8 mouse cellular contexts compared by ENCODE assay signal in genomic region chr3:84155558-84156006, GRCm38 (mm10). TPM values are rescaled to one million over a fixed set of nuclear protein-coding genes. Genes with fewer than 3 reads are reported as not detected.
DNase-seq lines count a peak whose midpoint lies in the region; ATAC-seq and TF ChIP-seq lines count a peak whose summit lies in the region.

Mnd1 (minus strand) TSS chr3:84155786.

- peak; percentile 76 for TF ChIP-seq CTCF in ES-Bruce4 (IDR thresholded peaks at IDR 0.05; ENCODE audit: low read depth, low read length)
- TF ChIP-seq CTCF in liver, postnatal 0 days (IDR thresholded peaks at IDR 0.05; ENCODE audit: low read depth), result peak; percentile 99

- H3K4me3 ChIP-seq in ES-Bruce4 (ENCODE audit: low read depth, low read length), result peak within 1 kb of the TSS; percentile 53
- peak within 1 kb of the TSS; percentile 50 for H3K4me3 ChIP-seq in forebrain, embryonic 13.5 days
- H3K4me3 ChIP-seq in liver, postnatal 0 days (ENCODE audit: low read depth, low read length), result peak within 1 kb of the TSS; percentile 62
- peak within 1 kb of the TSS; percentile 48 for H3K4me3 ChIP-seq in neural tube, embryonic 14.5 days (ENCODE audit: low read depth, low read length)

- H3K9me3 ChIP-seq in ES-Bruce4 (replicated peaks; ENCODE audit: control insufficient read depth, insufficient read depth, low read length, poor library complexity, severe bottlenecking), result peaks cover 4% of the 10 kb centered on the region
- H3K9me3 ChIP-seq in forebrain, embryonic 13.5 days (replicated peaks), result no peaks in the 10 kb centered on the region
- no peaks in the 10 kb centered on the region for H3K9me3 ChIP-seq in liver, postnatal 0 days (ENCODE audit: low read length)
- no peaks in the 10 kb centered on the region for H3K9me3 ChIP-seq in neural tube, embryonic 14.5 days (ENCODE audit: control insufficient read depth, low read length)

- no peaks in the 10 kb centered on the region for H3K36me3 ChIP-seq in ES-Bruce4 (ENCODE audit: control insufficient read depth, insufficient read depth, low read length, poor library complexity, severe bottlenecking)
- H3K36me3 ChIP-seq in forebrain, embryonic 13.5 days (ENCODE audit: poor library complexity, severe bottlenecking), result peaks cover 22% of the 10 kb centered on the region
- H3K36me3 ChIP-seq in liver, postnatal 0 days (replicated peaks; ENCODE audit: insufficient read depth, low read length), result 0 out of 2 replicates have a peak, but pooled peaks cover 2% of the 10 kb centered on the region
- H3K36me3 ChIP-seq in neural tube, embryonic 14.5 days (ENCODE audit: control insufficient read depth, insufficient read depth, low read length), result peaks cover 8% of the 10 kb centered on the region; the same call in 1 of the 2 replicates

- peak within 1 kb of the TSS; percentile 89 for H3K9ac ChIP-seq in ES-Bruce4 (ENCODE audit: low read depth, poor library complexity, severe bottlenecking)
- peak within 1 kb of the TSS; percentile 70 for H3K9ac ChIP-seq in forebrain, embryonic 13.5 days
- peak within 1 kb of the TSS; percentile 75 for H3K9ac ChIP-seq in liver, postnatal 0 days (replicated peaks)
- H3K9ac ChIP-seq in neural tube, embryonic 14.5 days (replicated peaks; ENCODE audit: low read depth, low read length), result peak within 1 kb of the TSS; percentile 44

- intact Hi-C loops in heart, postnatal 10 days (cut with DNase I), result loop anchor here (1.0 to 5.0 kb wide), 2 partner anchors 118 to 208 kb away; no protein-coding TSS in a partner anchor

- WGBS in forebrain, embryonic 13.5 days, result under 1% methylated on average over 29 of the region's 29 CpGs
- WGBS in large intestine, adult 2 months, result under 1% methylated on average over 29 of the region's 29 CpGs
- under 1% methylated on average over 29 of the region's 29 CpGs for WGBS in liver, postnatal 0 days (ENCODE audit: insufficient replicate concordance)
- WGBS in neural tube, embryonic 14.5 days, result under 1% methylated on average over 29 of the region's 29 CpGs

- peak; percentile 99 for DNase-seq in heart, postnatal 10 days
- DNase-seq in large intestine, adult 2 months (ENCODE audit: low read depth, low spot score), result peak; percentile 90
- peak; percentile 99 for DNase-seq in liver, postnatal 0 days
- peak; percentile 99 for DNase-seq in testis, postnatal 10 days (ENCODE audit: low spot score)

- peak within 1 kb of the TSS; percentile 36; the same call in 1 of the 2 replicates for H3K27ac ChIP-seq in ES-Bruce4 (ENCODE audit: insufficient read depth, low read length)
- H3K27ac ChIP-seq in forebrain, embryonic 13.5 days, result no peak within 1 kb of the TSS
- peak within 1 kb of the TSS; percentile 81 for H3K27ac ChIP-seq in liver, postnatal 0 days (ENCODE audit: low read depth)
- H3K27ac ChIP-seq in neural tube, embryonic 14.5 days (ENCODE audit: low read depth, low read length), result no peak within 1 kb of the TSS

- no peak; the same call in 1 of the 2 replicates for TF ChIP-seq EP300 in ES-Bruce4 (IDR thresholded peaks at IDR 0.05; ENCODE audit: insufficient read depth, low read depth, low read length)
- TF ChIP-seq EP300 in liver, postnatal 0 days (IDR thresholded peaks at IDR 0.05; ENCODE audit: low read depth), result no peak

- H3K4me1 ChIP-seq in ES-Bruce4 (ENCODE audit: control insufficient read depth, insufficient read depth, low read length), result no peaks in the 10 kb centered on the region
- peaks cover 7% of the 10 kb centered on the region for H3K4me1 ChIP-seq in forebrain, embryonic 13.5 days
- H3K4me1 ChIP-seq in liver, postnatal 0 days (ENCODE audit: insufficient read depth), result peaks cover 8% of the 10 kb centered on the region
- no peaks in the 10 kb centered on the region for H3K4me1 ChIP-seq in neural tube, embryonic 14.5 days (ENCODE audit: control insufficient read depth, insufficient read depth, low read length)

- peak within 1 kb of the TSS; percentile 94 for H3K4me2 ChIP-seq in forebrain, embryonic 13.5 days
- peak within 1 kb of the TSS; percentile 97 for H3K4me2 ChIP-seq in liver, postnatal 0 days (ENCODE audit: low read depth, low read length)
- H3K4me2 ChIP-seq in neural tube, embryonic 14.5 days (ENCODE audit: low read depth, low read length), result peak within 1 kb of the TSS; percentile 96

- peak; percentile 42 for TF ChIP-seq POLR2A in ES-Bruce4 (IDR thresholded peaks at IDR 0.05; ENCODE audit: insufficient read depth, low read length)

- peak; percentile 98 for ATAC-seq in cerebellum, adult (ENCODE audit: insufficient number of reproducible peaks, low FRiP score, low TSS enrichment)
- ATAC-seq in forebrain, embryonic 13.5 days, result peak; percentile 98
- ATAC-seq in liver, postnatal 0 days, result peak; percentile 98
- ATAC-seq in neural tube, embryonic 14.5 days (ENCODE audit: low read depth), result peak; percentile 98

- H3K27me3 ChIP-seq in ES-Bruce4 (ENCODE audit: control insufficient read depth, insufficient read depth, low read length, poor library complexity, severe bottlenecking), result no peaks in the 10 kb centered on the region
- no peaks in the 10 kb centered on the region for H3K27me3 ChIP-seq in forebrain, embryonic 13.5 days
- H3K27me3 ChIP-seq in liver, postnatal 0 days (ENCODE audit: insufficient read depth, low read length), result no peaks in the 10 kb centered on the region
- H3K27me3 ChIP-seq in neural tube, embryonic 14.5 days (ENCODE audit: control insufficient read depth, insufficient read depth, low read length), result no peaks in the 10 kb centered on the region

RNA-seq across cellular contexts. Expression of gene Mnd1, which starts in this region (rescaled TPM):
- 43.8 and 50.7 TPM in 2 replicates for polyA plus RNA-seq in ES-Bruce4 (2011; ENCODE audit: insufficient read depth, insufficient read length, low read depth, missing spikeins)
- 5.3 and 5.9 TPM in 2 replicates for polyA plus RNA-seq in forebrain, embryonic 13.5 days (2015; fragmentation: Nextera tagmentation; extraction: Ambion mirVana)
- total RNA-seq in heart, postnatal 10 days (2021), result 1 to 10 TPM; 6.5 to 7.5 TPM
- polyA plus RNA-seq in large intestine, adult 2 months (2012; rRNA removed), result 0.63 TPM in 2 replicates
- polyA plus RNA-seq in liver, postnatal 0 days (2015; fragmentation: Nextera tagmentation; extraction: Ambion mirVana), result 8.3 and 9.9 TPM in 2 replicates
- polyA plus RNA-seq in neural tube, embryonic 14.5 days (2014; fragmentation: Nextera tagmentation; extraction: Ambion mirVana), result 0.95 and 1.2 TPM in 2 replicates

Comparison
In these comparisons a context has a peak if more than half of its experiments do, and no peak if none do; other contexts are left out.
1. Peak in DNase-seq in large intestine, adult 2 months; RNA of the gene not detected or under 1 TPM.
2. H3K27ac ChIP-seq: peak in ES-Bruce4 (single experiment) and liver, postnatal 0 days (single experiment); none in forebrain, embryonic 13.5 days (single experiment) and neural tube, embryonic 14.5 days (single experiment).
3. Peak in every context shown above with its lines, with median percentiles within 50 percentile points of each other: H3K4me3 ChIP-seq, H3K9ac ChIP-seq, ATAC-seq, H3K4me2 ChIP-seq and DNase-seq.